Mouse (Mus musculus) midbrain, postnatal 0 days (tissue): ENCODE data around the gene Rps23. TPM values are rescaled to one million over a fixed set of nuclear protein-coding genes. Genes with fewer than 3 reads are reported as not detected.
"Not testable (repeated sequence)": the region's sequence is repeated elsewhere in the genome, so short reads cannot be mapped to it uniquely, and the experiment has no call there.

ENCODE experiments used
- ATAC-seq: fragments of 200-750 bp; cut with Nextera tagmentation; 2 replicates; pipeline ENCODE4 v1.8.0; 2017; ENCODE audit warnings: moderate number of reproducible peaks, mild to moderate bottlenecking, moderate TSS enrichment, moderate library complexity; ENCODE audit not compliant: low FRiP score
- DNase-seq: peaks from one replicate; pipeline ENCODE4 v3.0.0-alpha.2; 2015; ENCODE audit warnings: low spot score
- H3K27ac ChIP-seq: fragments of 300-500 bp; sonication (generic); 2 replicates; pipeline ENCODE4 v1.5.1; 2014; ENCODE audit warnings: low read depth, mild to moderate bottlenecking, low read length, mixed read lengths
- H3K27me3 ChIP-seq: fragments of 300-500 bp; sonication (generic); 2 replicates; pipeline ENCODE4 v1.6.1; 2014; ENCODE audit warnings: low read length, control low read depth, mixed read lengths; ENCODE audit not compliant: insufficient read depth
- H3K36me3 ChIP-seq: fragments of 300-500 bp; sonication (generic); 2 replicates; pipeline ENCODE4 v1.6.1; 2014; ENCODE audit warnings: low read length, control low read depth, mixed read lengths; ENCODE audit not compliant: insufficient read depth
- H3K4me1 ChIP-seq: fragments of 300-500 bp; sonication (generic); 2 replicates; pipeline ENCODE4 v1.6.1; 2014; ENCODE audit warnings: mild to moderate bottlenecking, control low read depth, antibody characterized with exemption, low read length, mixed read lengths; ENCODE audit not compliant: insufficient read depth
- H3K4me2 ChIP-seq: fragments of 300-500 bp; sonication (generic); 2 replicates; pipeline ENCODE4 v1.6.1; 2014; ENCODE audit warnings: low read depth, mild to moderate bottlenecking, low read length, mixed read lengths; ENCODE audit not compliant: poor library complexity, severe bottlenecking
- H3K4me3 ChIP-seq: fragments of 300-500 bp; sonication (generic); 2 replicates; pipeline ENCODE4 v1.5.1; 2014; ENCODE audit warnings: low read depth, mild to moderate bottlenecking, low read length, moderate library complexity
- H3K9ac ChIP-seq: fragments of 300-500 bp; sonication (generic); replicated peaks from 2 replicates; pipeline ENCODE4 v1.6.1; 2014; ENCODE audit warnings: mild to moderate bottlenecking, low read length, moderate library complexity, mixed read lengths; ENCODE audit not compliant: poor library complexity, severe bottlenecking
- H3K9me3 ChIP-seq: fragments of 300-500 bp; sonication (generic); 2 replicates; pipeline ENCODE4 v1.6.1; 2016; ENCODE audit warnings: low read length, control low read depth
- CTCF ChIP-seq: IDR thresholded peaks from 2 replicates; pipeline ENCODE4 v1.5.1; 2016; ENCODE audit warnings: antibody characterized with exemption, mild to moderate bottlenecking
- WGBS: fragments of 180-500 bp; shearing (Covaris S2); extraction: QIAGEN DNeasy Blood & Tissue Kit; methylation state at CpG from one replicate; pipeline ENCODE4 v1.1.7; 2014; 5-methylcytosine and 5-hydroxymethylcytosine counted together
- polyA plus RNA-seq: library from polyadenylated mRNA; unstranded; fragments of >200 nt; fragmentation: Nextera tagmentation; extraction: Ambion mirVana; gene quantifications from 2 replicates; pipeline ENCODE4 v1.2.1, GENCODE M21; 2015
- total RNA-seq: library from RNA; depleted of rRNA; stranded (reverse); fragments of >200 nt; gene quantifications from 2 replicates; pipeline ENCODE4 v1.2.3, GENCODE M21; 2014

The Rps23 gene
- total and polyA plus RNA-seq, 2 experiments from 2014 or later = 140 to 183 TPM

GRCm38 (mm10) chr13:90926938-90927633, 4.3 kb downstream of the Rps23 start:
- Histone ChIP-seq H3K4me2 (no peak overlapping the region), H3K36me3 (peaks cover 11% of the 10 kb centered on the region; the same call in 1 of the 2 replicates), H3K4me1 (no peaks in the 10 kb centered on the region), H3K4me3 (no peak overlapping the region), H3K9ac (no peak overlapping the region), H3K27ac (no peak overlapping the region), H3K9me3 (no peaks in the 10 kb centered on the region), H3K27me3 (no peaks in the 10 kb centered on the region)
- DNase-seq = no peak
- no peak for TF ChIP-seq CTCF
- WGBS = 79% methylated on average over 5 of the region's 5 CpGs
- no peak for ATAC-seq

- peaks cover 11% of the 10 kb centered on the region; the same call in 1 of the 2 replicates for H3K36me3 ChIP-seq
- H3K4me3 ChIP-seq, H3K27ac ChIP-seq, H3K4me2 ChIP-seq, H3K27me3 ChIP-seq, ATAC-seq, DNase-seq, H3K9me3 ChIP-seq, H3K4me1 ChIP-seq, H3K9ac ChIP-seq: not testable (repeated sequence)
- WGBS = 91% methylated on average over 9 of the region's 10 CpGs
These were observed 5.5 kb downstream of the Rps23 start for GRCm38 (mm10) chr13:90928266-90928665.

- WGBS = 18% methylated on average over 5 of the region's 5 CpGs
- no peaks in the 10 kb centered on the region for H3K27me3 ChIP-seq
- ATAC-seq (peak; percentile 42; the same call in 1 of the 2 replicates), DNase-seq (peak; percentile 85)
- H3K36me3 ChIP-seq = peaks cover 11% of the 10 kb centered on the region; the same call in 1 of the 2 replicates
- peak; percentile 89 for TF ChIP-seq CTCF
- no peak overlapping the region for H3K27ac ChIP-seq
- no peaks in the 10 kb centered on the region for H3K4me1 ChIP-seq
- H3K9ac ChIP-seq = no peak overlapping the region
- H3K9me3 ChIP-seq = no peaks in the 10 kb centered on the region
- no peak overlapping the region for H3K4me3 ChIP-seq
- H3K4me2 ChIP-seq = no peak overlapping the region
These were observed 7.1 kb downstream of the Rps23 start for GRCm38 (mm10) chr13:90929847-90930246.

GRCm38 (mm10) chr13:90933256-90933655, 10.5 kb downstream of the Rps23 start:
- Histone ChIP-seq H3K4me2 (no peak overlapping the region), H3K9me3 (no peaks in the 10 kb centered on the region), H3K27me3 (no peaks in the 10 kb centered on the region), H3K9ac (no peak overlapping the region), H3K36me3 (no peaks in the 10 kb centered on the region), H3K4me3 (no peak overlapping the region), H3K4me1 (no peaks in the 10 kb centered on the region), H3K27ac (no peak overlapping the region)
- TF ChIP-seq CTCF = no peak
- 59% methylated on average over 3 of the region's 3 CpGs for WGBS
- no peak for ATAC-seq
- DNase-seq = no peak

GRCm38 (mm10) chr13:90935852-90936251, 13.1 kb downstream of the Rps23 start:
- Histone ChIP-seq H3K4me3 (no peak overlapping the region), H3K36me3 (no peaks in the 10 kb centered on the region), H3K27ac (no peak overlapping the region), H3K4me2 (no peak overlapping the region), H3K9ac (no peak overlapping the region), H3K27me3 (no peaks in the 10 kb centered on the region), H3K9me3 (no peaks in the 10 kb centered on the region), H3K4me1 (no peaks in the 10 kb centered on the region)
- 91% methylated on average over 7 of the region's 7 CpGs for WGBS
- ATAC-seq = no peak
- TF ChIP-seq CTCF = no peak
- DNase-seq = no peak

- ATAC-seq = no peak
- Histone ChIP-seq H3K9me3 (no peaks in the 10 kb centered on the region), H3K27ac (no peak overlapping the region), H3K4me1 (no peaks in the 10 kb centered on the region), H3K36me3 (no peaks in the 10 kb centered on the region), H3K4me2 (no peak overlapping the region), H3K9ac (no peak overlapping the region), H3K4me3 (no peak overlapping the region), H3K27me3 (no peaks in the 10 kb centered on the region)
- WGBS = 67% methylated on average over 6 of the region's 6 CpGs
- TF ChIP-seq CTCF = no peak
- no peak for DNase-seq
These were observed 16.4 kb downstream of the Rps23 start for GRCm38 (mm10) chr13:90939192-90939591.
